Mouse (Mus musculus): ENCODE data around the gene Irf1. TPM values are rescaled to one million over a fixed set of nuclear protein-coding genes. Genes with fewer than 3 reads are reported as not detected.
A peak's percentile ranks its signal among the peaks of the same experiment; 100 is the strongest.

Gene Irf1
- total RNA-seq, 2 experiments from 2014 or later, result 20.0 to 36.7 TPM

GRCm38 (mm10) chr11:53810156-53810555, 40.3 kb downstream of the Irf1 start:
- no peak for DNase-seq

- DNase-seq, result peak; percentile 45
Measured at GRCm38 (mm10) chr11:53810749-53811148, 40.9 kb downstream of the Irf1 start.

- no peak for DNase-seq
Measured at GRCm38 (mm10) chr11:53811312-53811711, 41.5 kb downstream of the Irf1 start.

GRCm38 (mm10) chr11:53813001-53813868, 43.4 kb downstream of the Irf1 start:
- DNase-seq, result peak; percentile 82

GRCm38 (mm10) chr11:53814810-53815209, 45.0 kb downstream of the Irf1 start:
- DNase-seq, result peak; percentile 37

- no peak for DNase-seq
Measured at GRCm38 (mm10) chr11:53816841-53817375, 47.1 kb downstream of the Irf1 start.

- DNase-seq, result peak; percentile 37
Measured at GRCm38 (mm10) chr11:53818794-53819193, 49.0 kb downstream of the Irf1 start.

- no peak for DNase-seq
Measured at GRCm38 (mm10) chr11:53819511-53819910, 49.7 kb downstream of the Irf1 start.

GRCm38 (mm10) chr11:53820516-53821170, 50.8 kb downstream of the Irf1 start:
- no peak for DNase-seq

- DNase-seq, result no peak
Measured at GRCm38 (mm10) chr11:53821230-53821944, 51.6 kb downstream of the Irf1 start.

GRCm38 (mm10) chr11:53821945-53822338, 52.1 kb downstream of the Irf1 start:
- no peak for DNase-seq

GRCm38 (mm10) chr11:53825409-53825808, 55.6 kb downstream of the Irf1 start:
- no peak for DNase-seq

Small RNAs within 50 kb of the gene (microRNA-seq; reads per million reads assigned to microRNA genes)
- not detected for gene Mir7671

Other genes with a start within 250 kb of the Irf1 start
- gene Kif3a, start 202.6 kb upstream of the Irf1 start, total RNA-seq (2021), result 10 to 100 TPM; 24.2 to 26.5 TPM
- not detected for gene Il4, start 151.3 kb upstream of the Irf1 start, total RNA-seq (2021)
- not detected for gene Il13, start 135.3 kb upstream of the Irf1 start, total RNA-seq (2021)
- gene Rad50, start 62.7 kb upstream of the Irf1 start, total RNA-seq (2021), result 10 to 100 TPM; 12.6 to 16.8 TPM
- not detected for gene Il5, start 49.2 kb upstream of the Irf1 start, total RNA-seq (2021)
- 1 to 10 TPM in 1 of 2 experiments, not detected in 1; 1.2 TPM for gene Gm17334, start 3.2 kb downstream of the Irf1 start, total RNA-seq (2021)
- 1 to 10 TPM; 5.7 to 7.9 TPM for gene Gm12216, start 89.2 kb downstream of the Irf1 start, total RNA-seq (2021)
- gene Slc22a5, start 121.6 kb downstream of the Irf1 start, total RNA-seq (2021), result 10 to 100 TPM; 33.7 to 40.7 TPM
- 1 to 10 TPM; 4.4 to 5.8 TPM for gene Slc22a21, start 210.3 kb downstream of the Irf1 start, total RNA-seq (2021)

All from adrenal gland, postnatal 10 days (tissue).